Mouse (Mus musculus) cerebellum, adult 9-11 months (tissue): Measurements from ENCODE around the gene Nans.

Experiments used
- DNase-seq: peaks from one replicate; pipeline ENCODE4 v3.0.0; 2022

The Nans gene

GRCm38 (mm10) chr4:46489028-46489925 is at the start of gene Nans:
Nans (plus strand) TSS chr4:46489248.
- DNase-seq: peak; percentile 95

GRCm38 (mm10) chr4:46442501-46442900 is 46.5 kb upstream of the Nans start:
- no peak for DNase-seq

DNA sequence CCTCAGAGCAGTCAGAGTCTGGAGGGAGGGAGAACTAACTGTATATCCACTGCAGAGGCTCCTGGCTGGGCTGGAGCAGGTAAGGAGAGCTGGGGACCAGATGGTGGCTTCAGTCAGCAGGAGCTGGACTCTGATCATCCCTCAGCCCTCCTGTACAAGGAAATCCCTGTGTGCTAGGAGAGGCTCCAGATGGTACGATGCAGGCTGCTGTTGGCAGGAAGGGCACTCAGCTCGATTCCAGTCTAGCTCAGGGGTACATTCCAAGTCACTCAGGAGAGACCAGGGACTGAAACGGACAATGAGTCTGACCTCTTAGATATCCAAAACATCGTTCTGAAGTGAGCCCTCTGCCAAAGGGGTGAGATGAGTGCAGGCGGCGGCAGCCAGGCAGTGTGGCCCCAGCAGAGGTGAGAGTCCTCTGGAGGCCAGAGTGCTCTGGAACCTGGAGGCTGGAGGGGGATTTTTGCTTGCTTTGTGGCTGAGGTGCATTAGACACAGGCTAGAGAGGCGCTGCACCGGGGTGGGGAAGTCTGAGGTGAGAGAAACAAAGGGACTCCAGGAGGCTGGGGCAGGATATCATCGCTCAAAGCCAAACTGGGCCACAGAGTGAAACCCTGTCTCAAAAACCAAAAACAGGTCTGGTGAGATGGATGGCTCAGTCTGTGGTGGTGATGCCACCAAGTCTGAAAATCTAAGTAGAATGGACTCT is 43.7 kb upstream of the Nans start:
- DNase-seq: peak; percentile 91

DNA sequence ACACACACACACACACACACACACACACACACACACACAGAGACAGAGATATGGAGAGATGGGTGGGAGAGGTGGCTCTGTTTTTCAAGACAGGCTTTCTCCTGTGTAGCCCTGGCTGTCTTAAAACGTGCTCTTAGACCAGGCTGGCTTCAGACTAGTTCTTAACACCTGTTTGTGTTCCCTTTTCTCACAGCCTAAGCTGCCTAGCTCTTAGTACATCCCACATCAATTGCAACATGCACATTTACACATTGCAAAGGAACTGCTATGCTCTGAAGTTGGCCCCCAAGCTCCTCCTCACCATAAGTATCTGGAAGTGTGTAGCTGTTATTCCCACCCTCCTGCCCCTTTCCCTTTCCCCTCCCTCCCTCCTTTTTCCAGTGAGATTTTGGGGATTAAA is 41.6 kb upstream of the Nans start:
- no peak for DNase-seq

DNA sequence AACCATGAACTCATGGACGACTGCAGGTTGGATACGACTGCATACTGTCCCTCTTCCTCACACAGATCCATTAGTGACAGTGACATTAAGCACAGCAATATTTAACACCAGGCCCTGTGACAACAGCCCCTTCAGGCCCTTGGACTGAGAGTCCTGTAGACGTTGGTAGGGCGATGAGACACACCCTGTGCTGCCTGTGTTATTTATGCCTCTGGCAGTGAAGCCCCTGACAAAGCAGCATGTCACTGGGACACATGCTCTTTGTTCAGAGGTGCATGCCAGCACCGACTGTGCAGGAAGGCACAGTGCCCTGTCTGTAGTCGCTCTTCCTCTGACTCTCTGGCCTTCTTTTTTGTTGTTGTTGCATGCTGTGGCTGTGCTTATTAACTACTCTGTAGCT is 40.2 kb upstream of the Nans start:
- DNase-seq: peak; percentile 84

DNA sequence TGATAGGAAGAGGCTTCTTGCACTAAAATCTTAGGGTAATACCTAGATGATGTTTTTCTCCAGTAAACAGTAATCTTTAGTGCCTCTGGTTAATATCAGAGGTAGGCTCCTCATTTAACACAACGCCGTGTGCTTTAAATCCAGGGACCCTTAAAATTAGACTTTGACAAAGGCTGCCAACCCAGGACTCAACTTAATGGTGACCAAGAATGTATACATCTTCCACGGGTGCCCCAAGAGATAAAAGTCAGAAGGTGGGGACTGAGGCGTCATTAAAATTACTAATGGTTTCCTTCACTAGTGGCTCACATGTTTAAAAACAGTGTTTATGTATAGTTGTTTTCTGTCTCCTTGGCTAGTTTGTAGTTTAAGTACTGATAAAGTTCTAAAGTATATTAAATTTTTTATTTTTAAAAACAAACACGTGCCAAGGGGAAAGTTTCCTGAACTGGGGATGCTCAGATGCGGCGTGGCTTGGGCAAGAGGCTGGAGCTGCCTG is 39.0 kb upstream of the Nans start:
- DNase-seq: peak; percentile 31

- DNase-seq: peak; percentile 93
These were observed 38.4 kb upstream of the Nans start, which contains the start of gene Anp32b for GRCm38 (mm10) chr4:46450519-46451131. Anp32b (plus strand) TSS chr4:46450902.

GRCm38 (mm10) chr4:46451240-46451757 is 37.7 kb upstream of the Nans start:
- peak; percentile 85 for DNase-seq

GRCm38 (mm10) chr4:46451758-46452480 is 37.1 kb upstream of the Nans start:
- DNase-seq: peak; percentile 85

DNA sequence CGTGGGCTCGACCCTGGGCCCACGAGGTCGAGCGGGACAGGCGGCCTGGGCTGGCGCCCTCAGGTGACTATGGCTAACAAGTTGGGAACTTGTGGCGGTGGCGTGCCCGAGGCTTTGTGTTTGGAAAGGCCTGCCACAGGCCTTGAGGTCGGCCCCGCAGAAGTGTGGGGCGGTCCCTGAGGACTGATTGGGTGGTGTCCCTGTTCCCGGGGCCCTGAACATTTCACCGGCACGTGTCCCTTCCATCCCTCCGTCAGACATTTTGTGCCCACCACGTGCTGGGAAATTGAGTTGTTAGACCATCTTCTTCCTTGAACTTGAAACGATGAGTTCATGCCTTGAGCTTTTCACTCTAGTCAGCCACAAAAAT is 36.6 kb upstream of the Nans start:
- peak; percentile 73 for DNase-seq

- peak; percentile 49 for DNase-seq
These were observed 36.0 kb upstream of the Nans start for GRCm38 (mm10) chr4:46452855-46453719.

- DNase-seq: no peak
These were observed 34.8 kb upstream of the Nans start for GRCm38 (mm10) chr4:46454097-46454864.

DNA sequence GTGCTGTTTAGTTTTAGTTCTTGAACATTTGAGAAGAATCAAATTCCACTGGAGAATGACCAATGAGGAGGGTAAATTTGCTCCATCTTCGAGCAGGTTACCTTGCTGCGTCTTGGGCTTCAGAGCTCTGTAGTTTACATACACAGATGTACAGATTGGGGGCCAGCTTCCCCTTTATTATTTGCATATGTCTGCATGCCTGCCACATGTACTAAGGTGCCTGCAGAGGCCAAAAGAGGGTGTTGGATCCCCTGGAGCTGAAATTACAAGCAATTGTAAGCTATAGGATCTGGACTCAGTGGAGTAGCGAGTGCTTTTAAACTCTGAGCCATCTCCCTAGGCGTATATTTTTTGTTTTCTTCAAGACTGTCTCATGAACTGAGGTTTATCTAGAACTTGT is 32.3 kb upstream of the Nans start:
- no peak for DNase-seq

- no peak for DNase-seq
These were observed 31.9 kb upstream of the Nans start for GRCm38 (mm10) chr4:46457186-46457585.

DNA sequence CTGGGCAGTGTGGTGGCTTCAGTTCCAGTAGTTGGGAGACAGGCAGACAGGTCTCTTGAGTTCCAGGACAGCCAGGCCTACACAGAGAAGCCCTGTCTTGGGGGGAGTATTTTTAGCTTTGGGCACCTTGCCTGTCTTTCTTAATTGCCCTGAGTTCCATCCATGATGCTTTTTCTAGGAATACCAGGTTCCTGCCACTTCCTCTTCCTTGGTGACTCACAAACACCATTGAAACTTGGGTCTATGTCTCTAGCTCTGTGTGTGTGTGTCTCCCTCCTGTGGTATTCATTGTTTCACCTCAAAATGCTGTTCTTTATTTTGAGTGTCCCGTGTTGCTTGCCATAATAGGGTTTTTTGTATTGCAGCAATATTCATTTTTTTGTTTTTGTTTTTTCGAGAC is 30.6 kb upstream of the Nans start:
- DNase-seq: no peak

- DNase-seq: no peak
These were observed 25.8 kb upstream of the Nans start for GRCm38 (mm10) chr4:46463130-46463830.

DNA sequence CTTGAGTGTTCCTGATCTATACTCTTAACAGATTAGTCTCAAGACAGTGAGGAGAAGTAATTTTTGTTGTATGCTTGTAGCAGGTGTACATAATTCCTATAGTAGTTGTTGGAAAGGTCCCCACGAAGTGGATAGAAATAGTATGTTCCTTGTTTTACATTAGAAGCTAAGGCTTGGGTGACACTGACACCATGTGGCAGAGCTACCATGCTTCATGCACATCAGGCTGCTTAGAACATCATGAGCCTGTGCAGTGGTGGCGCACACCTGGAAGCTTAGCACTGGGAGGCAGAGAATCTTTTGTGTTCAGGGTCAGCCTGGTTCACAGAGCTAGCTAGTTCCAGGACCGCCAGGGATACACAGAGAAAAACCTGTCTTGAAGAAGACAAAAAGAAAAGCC is 23.3 kb upstream of the Nans start:
- no peak for DNase-seq

GRCm38 (mm10) chr4:46475101-46475500 is 13.9 kb upstream of the Nans start:
- DNase-seq: no peak

- no peak for DNase-seq
These were observed 10.0 kb upstream of the Nans start for GRCm38 (mm10) chr4:46479081-46479480.
